Mouse (Mus musculus) cerebellum, adult 18-20 months (tissue): ENCODE data around the gene Top2a.

ENCODE experiments used
- DNase-seq, 2 experiments: peaks; one replicate each; pipeline ENCODE4 v3.0.0; 2021

Gene Top2a

DNA sequence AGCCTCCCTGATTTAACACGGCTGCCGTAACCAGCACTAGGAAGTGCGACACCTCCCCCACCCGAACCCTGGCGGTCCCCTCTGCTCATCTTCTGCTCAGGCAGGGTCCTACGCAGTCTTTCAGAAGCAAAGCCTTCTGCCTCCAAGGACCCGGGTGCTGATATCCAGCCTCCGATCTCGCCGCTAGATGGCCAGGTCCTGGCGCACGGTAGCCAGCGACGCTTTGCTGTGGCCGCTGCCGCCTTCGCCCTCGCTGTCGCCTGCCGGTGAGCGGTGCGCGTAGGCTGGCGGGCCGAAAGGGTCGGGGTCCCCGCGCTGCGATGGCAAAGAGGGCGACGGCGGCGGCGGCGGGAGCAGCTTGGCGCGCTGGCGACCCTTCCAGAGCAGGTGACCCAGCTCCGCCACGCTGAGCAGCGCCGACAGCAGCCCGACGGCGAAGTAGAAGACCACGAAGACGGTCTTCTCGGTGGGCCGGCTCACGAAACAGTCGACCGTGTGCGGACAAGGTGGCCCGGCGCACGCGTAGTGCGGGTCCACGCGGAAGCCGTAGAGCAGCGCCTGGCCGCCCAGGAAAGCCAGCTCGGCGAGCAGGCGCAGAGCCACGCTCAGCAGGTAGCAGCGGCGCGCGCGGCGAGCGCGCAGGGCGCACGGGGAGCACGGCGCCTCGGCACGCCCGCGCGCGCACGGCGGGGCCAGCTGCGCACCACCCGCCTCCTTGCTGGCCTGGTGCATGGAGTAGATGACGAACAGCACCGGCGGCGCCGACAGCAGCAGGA is 41.8 kb downstream of the Top2a start:
- DNase-seq, result peak; percentile 81

DNA sequence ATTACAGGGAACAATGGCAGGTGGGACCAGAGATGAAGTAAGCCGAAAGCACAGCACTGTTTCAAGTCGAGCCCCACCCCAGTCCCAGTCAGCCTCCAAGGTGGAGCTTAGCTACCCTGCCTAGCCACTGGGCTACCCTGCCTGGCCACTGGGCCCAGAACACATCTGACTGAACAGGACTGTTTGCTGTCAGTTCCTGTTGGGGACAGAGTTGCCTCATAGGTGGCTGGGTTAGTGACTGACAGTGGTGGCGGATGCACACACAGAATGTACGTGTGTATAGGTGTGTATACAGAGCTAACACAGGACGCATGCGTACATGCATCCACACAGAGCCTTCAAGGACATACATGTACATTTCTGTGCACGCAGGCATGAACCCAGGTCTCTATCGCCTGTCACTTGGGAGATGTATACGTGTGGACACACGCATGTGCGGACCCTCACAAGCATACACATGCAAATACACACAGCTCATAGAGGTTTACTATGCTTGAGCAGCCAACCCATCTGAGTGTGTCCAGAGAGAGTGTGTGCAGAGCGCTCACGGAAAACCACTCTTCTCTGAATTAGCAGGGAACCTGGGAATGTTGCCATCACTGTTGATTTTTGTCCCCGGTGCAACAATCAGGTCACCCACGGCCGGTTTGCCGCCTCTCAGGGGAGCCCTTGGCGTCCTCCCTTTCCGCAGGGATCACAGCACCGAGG is 42.5 kb downstream of the Top2a start:
- DNase-seq, result peak; percentile 9 to 35

DNA sequence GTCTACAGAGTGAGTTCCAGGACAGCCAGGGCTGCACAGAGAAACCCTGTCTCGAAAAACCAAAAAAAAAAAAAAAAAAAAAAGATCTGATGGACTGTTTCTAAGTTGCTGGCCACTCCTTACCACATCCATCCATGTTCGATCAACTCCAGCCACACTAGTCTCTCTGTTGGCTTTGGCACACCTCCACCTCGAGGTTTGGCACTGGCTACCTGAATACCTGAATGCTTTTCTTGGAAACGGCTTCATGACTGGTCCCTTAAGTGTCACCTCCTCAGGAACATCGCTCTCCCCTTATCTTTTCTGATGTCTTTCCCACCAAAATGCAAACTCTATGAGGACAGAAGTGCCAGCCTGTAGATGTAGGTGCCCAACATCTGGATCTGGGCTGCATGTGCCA is 44.6 kb downstream of the Top2a start:
- DNase-seq, result no peak

DNA sequence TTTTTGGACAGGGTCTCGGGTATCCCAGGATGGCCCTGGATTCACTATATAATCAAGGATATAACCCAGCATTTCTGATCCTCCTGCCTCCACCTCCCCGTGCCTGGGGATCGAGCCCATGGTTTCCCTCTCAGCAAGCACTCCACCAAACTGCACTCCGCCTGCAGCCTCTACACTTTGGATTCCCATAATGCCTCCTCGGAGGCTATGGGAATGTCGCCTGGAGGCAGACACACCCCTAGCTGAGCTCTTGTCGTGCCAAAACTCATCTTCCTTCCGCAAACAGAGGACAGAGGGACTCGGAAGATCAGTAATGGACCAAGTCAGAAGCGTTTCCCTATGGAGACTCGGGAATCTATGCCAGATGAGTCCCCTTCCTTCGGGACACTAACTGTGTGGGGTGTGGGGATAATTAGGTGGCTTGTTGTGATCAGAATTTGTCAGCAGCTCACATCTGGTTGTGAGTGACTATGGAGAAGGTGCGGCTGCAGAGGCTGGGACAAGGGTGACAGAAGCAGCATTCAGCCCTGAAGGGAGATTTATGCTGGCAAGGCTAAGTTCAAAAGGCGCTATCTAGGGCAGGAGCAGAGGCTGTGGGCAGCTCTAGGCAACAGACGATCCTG is 45.4 kb downstream of the Top2a start:
- DNase-seq, result no peak

GRCm38 (mm10) chr11:98974871-98975719 is 48.9 kb downstream of the Top2a start:
- DNase-seq, result peak; percentile 83 to 87

- DNase-seq, result peak in 1 of 2 experiments; percentile 17
Measured at GRCm38 (mm10) chr11:98974213-98974612, 49.8 kb downstream of the Top2a start.

GRCm38 (mm10) chr11:98973584-98973983 is 50.4 kb downstream of the Top2a start:
- peak; percentile 19 to 38 for DNase-seq

- DNase-seq, result peak; percentile 12 to 19
Measured at GRCm38 (mm10) chr11:98972801-98973360, 51.1 kb downstream of the Top2a start.

- peak; percentile 89 to 94 for DNase-seq
Measured at GRCm38 (mm10) chr11:98972215-98972614, 51.8 kb downstream of the Top2a start.

DNA sequence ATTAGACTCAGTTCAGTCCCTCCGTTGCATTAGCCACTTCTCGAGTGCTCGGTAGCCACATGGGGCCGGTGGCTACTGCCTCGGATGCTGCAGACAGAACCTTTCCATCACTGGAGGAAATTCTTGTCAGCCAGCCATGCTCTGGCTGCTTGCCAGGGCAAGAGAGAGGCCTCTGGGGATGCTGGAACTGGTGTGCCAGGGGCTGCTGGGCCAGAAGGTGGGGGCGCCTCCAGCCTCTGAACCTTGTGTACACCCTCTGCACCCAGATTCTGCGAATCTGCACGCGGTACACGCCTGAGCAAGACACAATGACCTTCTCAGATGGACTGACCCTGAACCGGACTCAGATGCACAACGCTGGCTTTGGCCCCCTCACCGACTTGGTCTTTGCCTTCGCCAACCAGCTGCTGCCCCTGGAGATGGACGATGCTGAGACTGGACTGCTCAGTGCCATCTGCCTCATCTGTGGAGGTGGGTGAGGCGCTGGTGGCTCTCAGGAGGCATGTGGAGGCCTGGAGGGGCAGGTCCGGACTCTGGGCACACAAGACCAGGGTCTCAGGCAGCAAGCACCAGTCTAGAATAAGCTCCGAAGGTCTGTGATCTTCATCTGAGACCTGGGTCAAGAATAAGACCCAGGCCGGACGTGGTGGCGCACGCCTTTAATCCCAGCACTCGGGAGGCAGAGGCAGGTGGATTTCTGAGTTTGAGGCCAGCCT is 52.5 kb downstream of the Top2a start:
- DNase-seq, result peak; percentile 69 to 75

DNA sequence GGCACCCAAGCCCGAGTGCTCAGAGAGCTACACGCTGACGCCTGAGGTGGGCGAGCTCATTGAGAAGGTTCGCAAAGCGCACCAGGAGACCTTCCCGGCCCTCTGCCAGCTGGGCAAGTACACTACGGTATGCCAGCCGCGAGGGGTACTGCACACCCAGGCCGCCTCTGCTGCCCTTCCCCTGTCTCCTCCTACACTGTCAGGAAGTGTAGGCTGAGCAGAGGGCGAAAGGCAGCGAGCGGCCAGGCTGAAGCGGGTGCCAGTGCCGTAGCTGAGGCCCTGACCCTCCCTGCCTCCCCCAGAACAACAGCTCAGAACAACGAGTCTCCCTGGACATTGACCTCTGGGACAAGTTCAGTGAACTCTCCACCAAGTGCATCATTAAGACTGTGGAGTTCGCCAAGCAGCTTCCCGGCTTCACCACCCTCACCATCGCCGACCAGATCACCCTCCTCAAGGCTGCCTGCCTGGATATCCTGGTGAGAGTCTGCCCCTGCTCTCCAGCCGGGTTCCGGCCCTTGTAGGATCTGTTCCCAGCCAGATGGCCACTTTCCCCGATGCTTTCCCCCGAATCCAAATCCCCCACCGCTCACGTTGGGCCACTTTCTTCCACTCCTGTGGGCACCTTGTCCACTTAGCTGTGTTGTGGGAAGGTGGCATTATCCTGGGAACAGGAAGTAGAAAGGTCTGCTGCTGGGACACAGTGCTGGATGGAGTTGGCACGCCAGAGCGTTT is 53.6 kb downstream of the Top2a start:
- DNase-seq, result peak; percentile 12 to 35

DNA sequence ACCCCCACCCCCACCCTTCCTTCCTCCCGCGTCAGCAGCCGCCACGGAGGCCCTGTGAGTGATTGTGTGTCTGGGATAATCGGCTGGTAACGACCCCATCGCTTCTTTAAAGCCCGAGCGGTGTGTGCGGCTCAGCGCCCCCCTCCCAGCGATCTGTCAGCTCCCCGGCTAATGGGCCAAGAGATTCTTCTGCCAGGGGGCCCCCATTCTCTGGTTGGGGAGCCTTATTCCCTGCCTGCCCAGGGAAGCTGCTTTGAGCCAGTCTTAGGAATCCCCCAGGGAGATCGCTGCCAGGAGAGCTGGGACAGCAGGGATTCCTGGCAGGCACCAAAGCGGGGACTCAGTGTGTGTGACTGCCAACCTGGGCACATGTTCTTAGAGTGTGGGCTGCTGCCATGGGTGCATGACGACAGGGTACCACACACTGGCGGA is 54.5 kb downstream of the Top2a start:
- DNase-seq, result peak in 1 of 2 experiments; percentile 20

DNA sequence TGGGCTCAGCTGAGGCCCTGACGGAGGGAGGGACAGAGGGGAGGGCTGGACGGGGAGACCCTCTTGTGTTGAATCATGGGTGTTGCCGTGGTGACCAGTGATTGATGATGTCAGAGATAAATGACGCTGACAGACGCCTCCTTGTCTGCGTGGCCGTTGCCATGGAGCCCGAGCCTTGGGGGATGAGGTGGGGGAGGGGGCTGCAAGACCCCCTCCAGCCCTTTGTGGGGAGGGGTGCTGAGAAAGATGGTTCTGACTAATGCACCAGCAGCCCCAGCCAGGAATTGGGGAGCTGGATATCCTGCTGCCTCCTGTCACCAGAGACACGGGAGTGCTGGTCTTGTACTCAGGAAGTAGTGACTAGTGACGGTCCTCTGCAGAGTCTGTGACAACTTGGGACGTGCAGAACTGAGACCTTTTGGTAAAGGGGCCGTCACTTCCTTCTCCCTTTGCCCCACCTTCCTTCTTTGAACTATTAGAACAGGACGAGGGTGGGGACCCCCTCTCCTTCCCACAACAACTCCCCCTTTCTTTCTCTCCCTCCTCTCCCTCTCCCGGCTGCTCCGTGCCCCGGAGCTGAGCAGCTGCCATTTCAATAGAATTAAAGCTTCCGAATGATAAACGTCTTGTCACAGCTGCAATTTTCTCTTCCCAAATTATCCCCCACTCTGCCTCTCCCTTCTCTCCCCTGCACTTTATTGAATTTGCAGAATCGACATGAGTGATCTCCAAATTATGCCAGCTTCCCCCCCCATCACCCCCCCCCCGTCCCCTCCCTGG is 55.1 kb downstream of the Top2a start:
- peak in 1 of 2 experiments; percentile 4 for DNase-seq

GRCm38 (mm10) chr11:98968079-98968478 is 55.9 kb downstream of the Top2a start:
- peak; percentile 7 to 20 for DNase-seq

DNA sequence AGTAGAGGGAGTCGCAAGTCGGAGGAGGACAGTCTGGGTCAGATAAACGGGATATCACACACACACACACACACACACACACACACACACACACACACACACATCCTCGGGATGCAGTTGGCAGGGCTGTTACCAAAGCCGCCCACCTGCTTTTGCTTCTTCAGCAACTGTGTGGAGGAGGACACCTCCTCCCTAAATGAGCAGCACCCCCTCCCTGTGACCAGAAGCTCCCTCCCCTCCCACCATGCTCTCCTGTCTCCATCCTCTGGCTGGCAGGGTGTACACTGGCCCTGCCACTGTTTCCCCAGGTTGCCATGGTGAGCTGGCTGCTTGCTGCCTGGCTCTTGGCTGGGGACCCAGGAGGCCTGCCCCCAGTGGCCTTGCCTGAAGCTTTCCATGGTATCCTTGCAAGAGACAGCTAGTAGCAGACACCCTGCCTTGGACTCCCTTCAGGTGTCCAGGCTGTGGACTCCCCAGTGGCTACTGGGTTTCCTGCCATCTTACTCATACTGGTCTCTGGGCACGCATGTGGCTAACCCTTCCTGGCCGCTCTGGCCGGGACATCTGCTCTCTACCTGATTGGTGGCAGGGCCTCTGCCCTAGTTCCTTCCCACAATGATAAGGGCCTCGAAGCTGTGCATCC is 57.4 kb downstream of the Top2a start:
- DNase-seq, result peak; percentile 80 to 81

DNA sequence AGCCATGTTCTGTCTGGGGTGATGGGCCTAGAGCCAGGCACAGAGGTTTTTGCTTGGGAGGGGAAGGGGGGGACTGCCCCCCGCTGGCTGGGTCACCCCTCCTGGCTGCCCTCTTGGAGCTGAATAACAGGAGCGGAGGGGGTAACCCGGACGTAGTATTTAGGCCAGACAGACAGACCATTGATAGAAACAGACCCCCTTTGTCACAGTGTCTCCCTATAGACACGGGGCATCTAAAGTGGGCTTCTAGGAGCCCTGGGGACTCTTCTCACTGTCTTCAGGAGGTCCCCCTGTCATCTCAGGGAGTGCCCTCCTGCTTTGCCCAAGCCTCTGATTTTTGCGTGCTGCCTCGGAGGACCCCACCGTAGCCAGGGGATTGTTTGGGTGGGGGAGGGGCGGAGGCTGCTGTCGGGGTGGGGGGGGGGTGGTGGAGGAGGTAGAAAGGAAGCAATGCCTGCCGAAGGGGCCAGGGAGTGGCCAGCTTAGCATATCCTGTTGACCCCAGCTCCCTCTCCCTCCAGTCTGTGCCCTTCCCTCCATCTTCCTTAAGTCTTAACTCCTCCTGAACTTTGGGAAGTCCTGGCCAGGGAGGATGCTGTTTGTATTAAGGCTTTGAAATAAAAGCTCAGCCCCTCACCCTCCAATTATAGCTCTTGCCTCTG is 58.4 kb downstream of the Top2a start:
- no peak for DNase-seq

DNA sequence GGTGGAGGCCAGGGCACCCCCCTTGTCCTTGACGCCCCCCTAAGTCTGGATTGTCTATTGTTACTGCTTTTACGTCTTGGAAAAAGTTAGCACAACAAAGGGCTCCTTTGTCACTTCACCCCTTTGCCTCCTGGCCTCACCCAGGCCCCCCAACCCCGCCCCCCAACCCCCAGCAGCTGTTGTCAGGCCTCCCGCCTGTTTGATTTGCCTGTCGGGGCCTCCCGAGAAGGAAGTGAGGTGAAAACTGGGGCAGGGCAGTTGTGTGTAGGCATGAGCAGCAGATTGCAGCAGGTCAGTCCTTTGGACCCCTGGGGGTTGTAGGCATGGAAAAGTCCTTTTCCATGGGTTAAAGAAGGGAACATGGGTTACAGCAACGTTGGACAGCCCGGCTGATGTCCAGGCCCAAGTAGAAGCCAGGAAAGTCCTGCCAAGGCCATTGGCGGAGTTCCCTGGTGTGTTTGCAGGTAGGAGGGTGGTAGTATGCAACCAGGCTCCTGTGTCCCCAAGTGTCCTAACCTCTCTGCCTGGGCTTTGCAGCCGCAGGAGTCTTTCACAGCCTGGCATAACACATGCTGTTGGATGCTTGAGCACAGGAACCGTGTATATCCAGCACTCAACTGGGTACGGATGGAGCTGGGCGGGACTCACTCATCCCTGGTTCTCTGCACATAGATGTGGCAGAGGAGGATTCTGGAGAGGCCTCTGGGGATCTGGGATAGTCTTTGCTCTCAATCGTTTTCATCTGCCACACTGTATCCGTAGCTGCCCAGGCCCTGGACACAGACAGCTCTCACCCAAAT is 59.2 kb downstream of the Top2a start:
- peak; percentile 58 to 67 for DNase-seq

GRCm38 (mm10) chr11:98964201-98964615 is 59.8 kb downstream of the Top2a start:
- no peak for DNase-seq
